Mouse (Mus musculus): ENCODE measurements around the gene Gpx4. TPM values are rescaled to one million over a fixed set of nuclear protein-coding genes. Genes with fewer than 3 reads are reported as not detected.
"Not testable (repeated sequence)": the region's sequence is repeated elsewhere in the genome, so short reads cannot be mapped to it uniquely, and the experiment has no call there.

Gene Gpx4
- polyA plus RNA-seq, 3 experiments from 2014 or later, result 346 to 445 (median 381) TPM

DNA sequence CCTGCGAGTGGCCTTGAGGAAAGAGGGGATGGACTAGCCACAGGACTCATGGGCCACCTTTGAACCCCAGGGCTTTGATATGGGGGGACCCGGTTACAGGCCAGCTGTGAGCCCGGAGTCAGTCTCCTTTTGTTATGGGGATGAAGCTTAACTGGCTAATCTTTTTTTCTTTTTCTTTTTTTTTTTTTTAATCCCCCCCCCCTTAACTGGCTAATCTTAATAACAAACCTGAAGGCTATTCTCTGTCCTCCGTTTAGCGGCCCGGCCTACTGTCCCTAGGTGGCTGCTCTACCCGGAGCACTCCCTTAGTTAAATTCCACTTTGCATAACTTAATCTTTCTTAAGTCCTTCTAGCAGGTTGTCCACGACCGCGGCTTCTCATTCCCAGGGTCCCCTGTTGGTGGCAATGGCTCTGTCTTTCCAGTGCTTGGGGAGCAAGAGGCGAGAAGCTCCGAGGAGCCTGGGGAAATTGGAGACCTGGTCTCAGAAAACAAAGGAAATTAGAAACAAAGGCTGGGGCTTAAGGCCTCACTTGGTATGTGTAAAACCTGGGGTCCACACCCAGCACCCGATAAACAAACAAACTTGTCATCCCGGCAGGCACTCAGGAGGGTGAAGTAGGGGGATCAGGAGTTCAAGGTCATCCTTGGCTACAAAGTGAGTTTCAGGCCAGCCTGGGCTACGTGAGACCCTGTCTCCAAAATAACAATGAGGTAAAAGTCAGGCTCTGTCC lies 4.1 kb downstream of the Gpx4 start:
- ATAC-seq, result no peak

DNA sequence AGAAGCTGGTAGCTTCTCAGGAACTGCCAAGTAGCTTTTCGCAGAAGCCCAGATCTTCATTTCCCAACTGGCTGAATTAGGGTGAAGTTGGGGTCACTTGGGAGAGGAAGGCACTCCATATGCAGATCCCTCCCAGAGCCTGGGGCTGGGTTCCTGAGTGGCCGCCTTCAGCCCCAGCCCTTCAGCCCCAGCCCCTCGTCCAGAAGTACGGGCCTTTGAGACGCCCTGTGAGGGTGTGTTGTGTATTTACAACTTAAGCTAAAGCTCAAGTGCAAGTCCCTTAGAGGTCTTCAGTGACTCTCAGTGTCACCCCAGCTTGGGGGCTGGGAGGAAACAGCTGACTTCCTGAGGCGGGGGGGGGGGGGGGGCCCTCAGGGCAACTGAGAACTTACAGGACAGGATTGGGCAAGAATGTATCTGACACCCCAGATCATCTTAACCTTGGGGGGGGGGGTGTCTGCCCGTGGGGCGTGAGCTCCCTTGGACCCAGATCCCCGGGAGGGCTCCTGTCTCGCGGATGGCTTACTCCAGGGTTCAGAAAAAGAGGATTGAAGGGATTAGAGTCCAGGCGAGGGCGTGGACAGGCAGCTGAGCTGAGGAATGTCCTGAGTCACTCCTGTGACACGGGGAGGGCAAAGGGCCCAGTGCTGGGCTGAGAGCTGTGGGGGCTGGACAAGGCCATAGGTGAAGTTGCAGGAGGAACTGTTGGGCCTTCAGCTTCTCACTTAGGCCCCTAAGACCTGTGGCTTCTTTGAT lies 4.8 kb downstream of the Gpx4 start:
- no peak for ATAC-seq

DNA sequence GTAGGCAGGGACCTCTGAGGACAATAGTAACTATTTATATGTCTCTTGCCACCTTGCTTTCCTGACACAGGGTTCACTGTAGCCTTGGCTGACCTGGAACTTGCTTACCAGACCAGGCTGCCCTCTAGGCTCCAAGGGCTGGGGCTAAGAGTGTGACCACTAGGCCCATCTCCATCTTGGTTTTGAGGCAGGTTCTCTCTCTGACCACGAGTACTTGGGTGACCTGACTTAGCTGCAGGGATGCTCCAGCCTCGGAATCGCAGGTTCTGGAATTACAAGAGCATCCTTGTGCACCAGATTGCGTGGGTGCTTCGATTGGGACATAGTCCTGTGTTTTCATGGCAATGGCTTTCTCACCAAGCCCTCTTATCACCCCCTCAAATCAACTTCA lies 5.4 kb downstream of the Gpx4 start:
- ATAC-seq, result no peak

DNA sequence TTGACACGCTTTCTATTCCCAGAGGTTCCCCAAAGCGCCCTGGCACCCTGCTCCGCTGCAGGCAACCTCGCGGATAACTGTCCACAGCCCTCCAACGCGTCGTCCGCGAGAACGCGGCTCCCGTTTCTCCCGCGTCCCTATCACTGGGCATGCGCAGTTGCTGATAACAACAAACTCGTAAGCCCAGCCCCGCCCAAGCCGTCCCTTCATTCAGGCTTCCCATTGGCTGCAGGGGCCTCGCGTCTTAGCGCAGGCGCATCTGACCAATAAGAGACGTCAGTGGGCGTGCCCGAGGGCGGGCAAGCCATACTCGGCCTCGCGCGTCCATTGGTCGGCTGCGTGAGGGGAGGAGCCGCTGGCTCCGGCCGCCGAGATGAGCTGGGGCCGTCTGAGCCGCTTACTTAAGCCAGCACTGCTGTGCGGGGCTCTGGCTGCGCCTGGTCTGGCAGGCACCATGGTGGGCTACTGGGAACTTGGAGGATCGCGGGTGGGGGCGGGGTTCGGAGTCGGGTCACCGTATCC lies 6.4 kb downstream of the Gpx4 start:
- ATAC-seq, result peak; percentile 97

DNA sequence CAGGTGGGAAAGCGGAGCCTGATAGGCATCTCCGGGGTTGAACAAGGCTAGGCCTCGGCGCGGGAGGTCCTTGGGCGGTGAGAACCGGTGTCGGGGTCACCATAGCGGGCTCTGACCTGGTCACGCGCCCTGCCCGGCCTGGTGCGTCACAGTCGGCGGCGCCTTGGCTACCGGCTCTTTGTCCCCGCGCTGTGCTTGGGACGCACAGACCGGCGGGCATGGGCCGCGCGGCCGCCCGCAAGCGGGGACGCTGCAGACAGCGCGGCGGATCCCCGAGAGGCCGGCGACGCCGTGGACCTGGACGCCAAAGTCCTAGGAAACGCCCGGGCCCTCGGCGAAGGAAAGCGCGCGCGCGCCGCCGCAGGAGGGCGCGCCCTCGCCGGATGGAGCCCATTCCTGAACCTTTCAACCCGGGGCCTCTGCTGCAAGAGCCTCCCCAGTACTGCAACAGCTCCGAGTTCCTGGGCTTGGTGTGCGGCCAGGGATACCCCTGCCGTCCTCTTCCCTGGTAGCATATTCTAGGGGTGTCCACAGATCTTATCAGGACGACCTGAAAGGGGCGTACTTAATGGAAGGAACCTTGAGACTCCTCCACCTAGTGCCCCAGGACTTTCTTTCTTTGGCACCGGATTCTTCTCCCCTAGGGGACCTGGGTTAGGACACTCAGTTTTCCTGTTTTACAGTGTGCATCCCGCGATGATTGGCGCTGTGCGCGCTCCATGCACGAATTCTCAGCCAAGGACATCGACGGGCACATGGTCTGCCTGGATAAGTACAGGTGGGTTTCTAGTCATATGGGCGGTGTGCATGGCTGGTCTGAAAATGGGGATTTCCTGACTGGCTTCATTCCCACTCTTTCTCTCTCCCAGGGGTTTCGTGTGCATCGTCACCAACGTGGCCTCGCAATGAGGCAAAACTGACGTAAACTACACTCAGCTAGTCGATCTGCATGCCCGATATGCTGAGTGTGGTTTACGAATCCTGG lies 7.2 kb downstream of the Gpx4 start:
- ATAC-seq, result peak; percentile 46

DNA sequence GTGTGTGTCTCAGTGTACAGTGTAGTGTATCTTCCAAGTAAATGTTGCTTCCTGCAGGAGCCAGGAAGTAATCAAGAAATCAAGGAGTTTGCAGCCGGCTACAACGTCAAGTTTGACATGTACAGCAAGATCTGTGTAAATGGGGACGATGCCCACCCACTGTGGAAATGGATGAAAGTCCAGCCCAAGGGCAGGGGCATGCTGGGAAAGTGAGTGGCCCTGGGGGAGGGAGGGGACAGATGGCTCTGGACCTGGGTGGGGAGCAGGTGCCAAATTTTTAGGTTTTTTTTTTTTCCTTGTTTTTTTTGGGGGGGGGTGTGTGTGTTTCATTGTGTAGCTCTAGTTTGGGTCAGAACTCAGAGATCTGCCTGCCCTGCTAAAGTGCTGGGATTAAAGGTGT lies 7.9 kb downstream of the Gpx4 start:
- not testable (repeated sequence) for ATAC-seq

DNA sequence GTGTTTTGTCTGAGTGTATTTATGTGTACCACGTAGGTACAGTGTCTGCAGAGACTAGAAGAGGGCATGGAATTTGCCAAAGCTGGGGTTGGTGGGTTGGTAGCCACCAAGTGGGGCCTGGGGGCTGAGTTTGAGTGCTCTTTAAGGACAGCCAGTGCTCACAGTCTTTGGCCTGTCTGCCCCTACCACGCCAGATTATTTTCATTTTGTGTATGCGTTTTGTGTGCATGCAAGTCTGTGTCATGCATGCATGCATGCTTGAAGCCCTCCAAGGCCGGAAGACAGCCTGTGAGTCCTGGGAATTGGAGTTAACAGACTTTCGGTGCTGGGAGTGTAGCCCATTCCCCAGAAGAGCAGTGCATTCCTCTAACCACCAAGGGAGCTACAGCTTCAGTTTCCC lies 8.4 kb downstream of the Gpx4 start:
- no peak for ATAC-seq

DNA sequence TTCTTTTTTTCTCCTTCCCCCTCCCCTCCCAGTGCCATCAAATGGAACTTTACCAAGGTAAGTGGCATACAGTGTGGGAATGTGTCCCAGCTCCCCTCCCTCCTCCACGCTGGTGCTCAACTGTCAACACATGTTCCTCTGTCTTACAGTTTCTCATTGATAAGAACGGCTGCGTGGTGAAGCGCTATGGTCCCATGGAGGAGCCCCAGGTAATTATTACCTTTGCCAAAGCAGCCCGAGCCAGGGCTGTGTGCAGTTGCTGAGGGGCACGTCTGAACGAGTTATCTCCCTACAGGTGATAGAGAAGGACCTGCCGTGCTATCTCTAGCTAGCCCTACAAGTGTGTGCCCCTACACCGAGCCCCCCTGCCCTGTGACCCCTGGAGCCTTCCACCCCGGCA lies 8.9 kb downstream of the Gpx4 start:
- no peak for ATAC-seq

DNA sequence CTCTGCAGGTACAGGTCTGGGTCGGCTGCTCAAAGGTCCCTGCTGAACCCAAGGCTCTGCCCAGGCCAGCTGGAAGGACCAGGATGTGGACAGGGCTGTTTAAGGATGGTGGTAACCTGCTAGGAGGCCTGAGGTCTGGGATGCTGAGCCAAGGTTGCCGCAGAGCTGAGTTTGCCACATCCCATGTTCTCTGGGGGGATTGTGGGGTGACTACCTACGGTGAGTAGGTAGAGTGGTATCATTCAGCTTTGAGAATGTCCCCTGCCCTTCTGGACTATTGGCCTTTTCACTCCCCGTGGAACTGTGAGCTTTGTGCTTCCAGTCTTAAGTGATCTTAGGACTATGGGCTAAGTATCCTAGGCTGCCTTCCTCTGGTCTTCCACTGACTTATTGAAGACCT lies 9.5 kb downstream of the Gpx4 start:
- no peak for ATAC-seq

DNA sequence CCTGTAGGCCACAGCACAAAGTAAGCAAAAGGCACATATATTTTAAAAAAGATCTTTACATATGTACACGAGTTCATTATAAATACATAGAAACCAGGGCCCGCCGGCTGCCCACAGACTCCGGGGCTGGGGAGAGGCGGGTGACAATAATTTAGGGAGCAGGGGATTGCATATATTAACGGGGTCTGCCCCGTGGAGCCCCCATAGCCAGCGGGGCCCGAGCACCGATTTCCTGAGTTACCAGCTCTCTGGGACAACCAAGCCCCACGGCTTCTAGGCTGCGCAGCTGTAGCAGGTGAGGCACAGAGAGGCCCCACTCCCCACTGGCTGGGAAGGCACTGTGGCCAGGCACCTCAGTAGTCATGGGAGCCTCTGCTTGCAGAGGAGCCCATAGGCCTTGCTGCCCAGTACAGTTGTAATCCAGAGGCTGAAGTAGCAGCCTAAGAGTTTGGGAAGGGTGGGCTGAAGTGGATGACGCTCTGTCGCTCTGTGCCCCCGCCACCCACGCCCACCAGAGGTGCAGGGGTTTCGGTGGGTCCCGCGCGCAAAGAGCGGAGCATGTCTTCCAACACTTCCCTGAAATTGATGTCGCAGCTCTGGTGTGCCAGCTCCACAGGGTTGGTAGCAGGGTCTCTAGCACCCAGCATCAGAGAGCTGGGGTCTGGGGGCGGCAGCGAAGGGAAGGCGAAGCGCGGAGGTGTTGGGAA lies 10.2 kb downstream of the Gpx4 start:
- ATAC-seq, result no peak

DNA sequence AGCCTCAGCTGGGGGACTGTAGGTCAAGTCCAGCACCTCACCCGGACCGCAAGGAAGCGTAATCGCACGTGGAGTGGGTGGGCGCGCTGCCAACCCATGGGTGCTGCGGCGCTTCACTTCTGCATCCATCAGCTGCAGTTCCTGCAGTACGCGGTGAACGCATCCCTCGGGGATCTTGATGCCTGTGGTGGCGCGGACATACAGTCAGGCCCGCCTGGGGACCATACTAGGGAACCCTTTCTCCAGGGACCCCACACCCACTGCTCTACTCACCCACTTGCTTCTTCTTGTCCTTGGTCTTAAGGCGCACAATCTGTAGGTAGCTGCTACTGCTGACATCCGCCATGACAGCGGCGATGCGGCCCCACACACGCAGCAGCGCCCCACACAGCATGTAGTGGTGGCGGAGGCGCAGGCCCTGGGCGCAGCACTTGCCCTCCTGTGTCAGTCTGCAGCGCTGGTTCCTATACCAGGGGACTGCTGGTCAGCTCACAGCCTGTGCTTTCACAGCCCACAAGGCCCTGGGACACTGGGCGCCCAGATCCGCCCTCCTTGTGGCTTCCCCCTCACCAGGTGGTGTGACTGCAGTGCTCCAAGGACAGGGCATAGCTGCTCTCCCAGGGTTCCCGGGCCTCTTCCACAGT lies 10.8 kb downstream of the Gpx4 start:
- no peak for ATAC-seq

DNA sequence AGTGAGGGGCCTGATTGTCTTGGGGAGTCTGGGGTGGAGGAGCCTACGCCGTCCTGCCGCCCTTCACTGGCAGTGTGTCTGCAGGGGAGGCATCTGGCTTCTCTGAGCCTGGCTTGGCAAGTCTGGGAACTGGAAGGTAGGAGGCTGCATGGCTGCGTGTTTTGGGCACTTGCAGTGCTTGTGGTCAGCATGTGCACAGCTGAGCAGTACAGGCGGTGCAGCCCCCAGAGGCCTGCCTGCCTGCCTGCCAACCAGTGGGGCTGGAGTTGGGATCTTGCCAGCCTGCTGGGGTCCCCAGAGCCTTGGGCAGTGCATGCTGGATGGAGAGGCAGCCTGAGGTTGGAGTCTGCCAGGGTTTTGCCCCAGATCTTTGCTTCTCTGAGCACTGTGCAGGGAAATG lies 16.1 kb downstream of the Gpx4 start:
- no peak for ATAC-seq

DNA sequence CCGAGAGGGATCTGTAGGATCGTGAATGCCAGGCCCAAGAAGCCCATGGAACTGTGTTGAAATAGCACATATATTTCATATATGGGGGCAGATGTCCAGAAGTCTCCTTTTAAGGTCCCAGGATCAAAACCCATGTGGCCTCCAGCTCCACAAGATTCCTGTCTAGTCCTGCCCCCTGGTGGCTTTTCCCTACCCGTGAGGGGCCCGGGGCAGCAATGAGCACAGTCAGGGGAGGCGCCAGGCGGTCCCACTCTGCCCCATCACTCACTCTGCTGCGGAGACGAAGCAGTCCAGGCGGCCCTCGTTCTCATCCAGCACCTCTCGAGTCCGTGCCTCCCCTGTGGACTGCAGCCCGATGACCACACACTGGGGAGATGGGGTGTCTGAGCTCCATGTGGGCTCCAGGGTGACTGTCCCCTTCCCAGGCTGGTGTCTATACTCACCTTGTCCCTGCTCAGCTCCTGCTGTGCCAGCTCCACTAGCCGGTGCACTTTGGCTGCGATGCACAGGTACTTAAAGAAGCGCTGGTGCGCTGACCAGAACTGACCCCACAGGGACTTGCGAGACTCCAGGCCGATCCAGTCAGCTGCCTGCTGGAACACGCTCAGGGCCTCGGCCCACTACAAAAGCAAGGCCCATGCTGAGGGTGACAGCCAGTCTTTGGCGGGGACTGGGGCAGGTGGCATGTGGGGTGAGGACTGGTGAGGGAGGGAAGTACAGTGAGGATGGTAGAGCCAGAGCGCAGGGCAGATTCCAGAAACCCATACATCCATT lies 17.1 kb downstream of the Gpx4 start:
- ATAC-seq, result no peak

DNA sequence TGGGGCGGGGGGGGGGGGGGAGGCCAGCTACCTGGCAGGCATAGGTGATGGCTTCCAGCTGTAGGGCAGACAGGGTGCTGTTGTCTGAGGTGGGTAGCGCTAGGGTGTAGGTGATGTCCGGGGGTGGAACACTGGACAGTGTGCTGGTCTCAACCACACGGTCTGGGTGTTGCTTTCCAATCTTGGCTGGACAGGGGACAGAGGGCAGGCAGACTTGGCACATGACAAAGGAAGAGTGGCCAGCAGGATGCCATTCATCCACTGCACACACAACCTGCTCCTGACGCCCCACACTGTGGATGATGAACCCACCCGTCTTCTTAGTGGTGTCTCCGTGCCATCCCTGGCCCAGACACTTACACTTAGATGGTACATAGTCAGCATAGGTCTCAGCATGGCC lies 22.3 kb downstream of the Gpx4 start:
- ATAC-seq, result no peak

DNA sequence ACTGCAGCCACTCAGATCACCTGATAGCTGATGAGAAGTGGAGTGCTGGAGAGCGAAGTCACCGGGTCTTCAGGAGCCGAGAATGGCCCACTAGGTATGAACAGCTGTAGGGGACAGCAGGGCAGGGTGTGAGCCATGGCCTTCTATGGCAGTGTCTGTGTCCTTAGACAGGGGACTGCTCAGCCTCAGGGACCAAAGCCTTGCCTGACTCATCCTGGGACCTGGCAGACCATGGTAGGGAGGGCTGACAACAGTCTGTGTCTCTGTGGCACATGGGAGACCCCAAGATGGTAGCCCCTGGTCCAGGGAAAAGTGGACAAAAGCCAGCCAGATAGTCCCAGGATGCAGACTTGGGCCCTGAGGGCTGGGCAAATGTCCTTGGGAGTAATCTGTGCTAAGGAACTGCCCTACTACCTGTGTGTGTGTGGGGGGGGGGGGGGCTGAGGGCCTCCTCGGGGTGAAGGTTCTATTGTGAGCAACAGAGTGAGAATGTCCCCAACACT lies 23.0 kb downstream of the Gpx4 start:
- no peak for ATAC-seq

DNA sequence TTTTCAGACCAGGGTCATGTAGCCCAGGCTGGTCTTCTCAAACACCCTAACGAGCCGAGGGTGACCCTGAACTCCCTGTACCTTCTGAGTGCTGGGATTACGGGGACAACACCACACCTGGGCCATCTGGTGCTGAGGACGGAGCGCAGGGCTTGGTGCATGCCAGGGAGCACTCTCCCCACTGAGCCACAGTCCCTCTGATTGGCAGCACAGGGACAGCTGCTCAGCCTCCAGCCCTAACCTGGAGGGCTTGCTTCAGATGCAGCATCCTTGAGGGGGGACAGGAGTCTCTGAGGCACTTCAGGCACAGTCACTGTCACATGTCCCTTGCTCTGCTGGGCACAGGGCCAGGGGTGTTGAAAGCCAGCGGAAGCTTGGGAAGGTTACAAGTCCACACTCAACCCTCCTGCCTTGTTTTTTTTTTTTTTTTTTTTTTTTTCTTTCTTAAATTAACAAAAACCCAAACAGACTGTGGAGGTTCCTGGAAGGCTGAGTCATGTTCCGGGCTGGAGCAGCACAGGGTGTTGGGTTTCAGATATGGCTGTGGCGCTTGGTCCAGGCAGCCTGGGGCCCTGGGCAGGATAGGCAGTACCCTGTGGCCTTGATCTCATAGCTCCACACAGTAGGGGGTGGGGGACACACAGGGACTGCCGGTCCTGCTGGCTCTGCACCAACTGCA lies 24.0 kb downstream of the Gpx4 start:
- ATAC-seq, result no peak

DNA sequence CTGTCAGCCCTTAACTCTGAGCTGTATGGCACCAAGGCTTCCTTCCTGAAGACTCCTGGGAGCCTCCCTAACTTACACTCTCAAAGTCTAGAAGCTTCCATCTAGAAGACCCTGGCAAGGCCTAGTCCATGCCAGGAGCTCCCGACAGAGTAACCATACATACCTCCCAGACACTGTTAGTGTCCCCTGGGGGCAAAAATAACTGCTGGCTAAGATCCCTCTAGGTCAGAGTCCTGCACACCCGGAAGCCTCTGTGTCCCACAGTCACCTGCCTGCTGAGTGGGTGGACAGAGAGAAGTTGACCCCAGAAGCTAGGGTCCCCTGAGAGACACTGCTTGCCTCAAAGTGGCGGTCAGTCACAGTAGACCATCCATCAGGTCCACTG lies 24.5 kb downstream of the Gpx4 start:
- ATAC-seq, result no peak

DNA sequence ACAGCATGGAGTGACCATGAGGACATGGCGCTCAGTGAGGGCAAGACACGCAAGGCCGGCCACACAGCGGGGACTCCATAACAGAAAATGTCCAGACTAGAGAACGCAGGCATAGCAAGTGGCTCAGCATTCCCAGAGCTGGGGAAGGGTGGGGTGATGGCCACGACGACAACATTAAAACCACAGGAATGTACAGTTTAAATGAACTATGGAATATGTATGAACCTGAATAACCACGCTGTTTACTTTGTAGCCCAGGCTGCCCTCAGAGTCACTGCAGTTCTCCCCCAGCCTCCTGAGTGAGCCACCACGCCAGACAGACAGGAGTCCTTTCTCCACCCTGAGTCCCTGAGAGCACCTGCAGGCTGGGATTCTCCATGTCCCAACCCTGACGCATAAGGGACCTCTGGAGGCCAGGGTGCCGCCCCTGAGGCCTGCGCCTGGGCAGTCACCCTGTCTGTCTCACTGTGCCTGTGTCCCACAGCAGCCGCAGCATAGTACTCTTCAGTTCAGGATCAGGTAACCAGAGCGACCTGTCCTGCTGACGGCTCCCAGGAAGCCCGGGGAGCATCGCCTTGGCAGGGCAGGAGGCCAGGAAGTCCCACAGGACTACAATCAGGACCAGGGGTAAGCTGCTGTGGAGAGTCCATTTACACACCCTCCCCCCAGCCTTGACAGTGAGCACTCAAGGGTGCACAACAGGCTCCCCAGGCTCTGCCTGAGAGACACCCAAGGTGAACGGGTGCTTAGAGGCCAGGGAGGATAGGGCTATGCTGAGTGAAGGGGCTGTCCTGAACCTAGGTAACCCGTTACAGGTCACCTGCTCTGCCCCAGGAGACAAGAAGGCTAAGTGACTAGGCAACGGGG lies 25.9 kb downstream of the Gpx4 start:
- ATAC-seq, result no peak

All from inflammation-experienced regulatory T-cells, adult 6 months (primary cell).